Mouse (Mus musculus) heart, adult 11 months (tissue): ENCODE measurements around the gene Selenoi.

ENCODE experiments used
- DNase-seq: peaks from one replicate; pipeline ENCODE4 v3.0.0; 2022

The Selenoi gene

GRCm38 (mm10) chr5:30240552-30240951 is 8.2 kb downstream of the Selenoi start:
- peak; percentile 53 for DNase-seq

GRCm38 (mm10) chr5:30242410-30242809 is 10.0 kb downstream of the Selenoi start:
- DNase-seq: peak; percentile 74

DNA sequence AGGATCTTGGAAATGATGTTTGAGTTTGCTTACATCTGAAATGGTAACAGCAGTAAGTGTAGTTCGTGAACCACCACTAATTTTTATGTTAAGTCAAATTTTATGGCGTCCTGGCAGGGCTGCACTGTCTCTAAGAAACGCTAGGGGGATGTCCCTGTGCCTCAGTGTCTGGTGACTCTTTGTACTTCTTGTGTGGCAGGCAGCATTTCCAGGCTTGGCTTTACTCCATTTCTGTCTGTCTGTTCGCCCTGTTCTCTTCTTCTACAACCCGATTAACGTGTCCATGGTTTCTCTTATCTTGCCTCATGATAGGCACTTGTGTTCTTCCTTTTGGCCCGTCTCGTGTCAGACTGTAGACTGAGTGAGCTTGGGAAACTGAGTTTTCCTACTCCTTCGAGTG is 11.4 kb downstream of the Selenoi start:
- peak; percentile 60 for DNase-seq

DNA sequence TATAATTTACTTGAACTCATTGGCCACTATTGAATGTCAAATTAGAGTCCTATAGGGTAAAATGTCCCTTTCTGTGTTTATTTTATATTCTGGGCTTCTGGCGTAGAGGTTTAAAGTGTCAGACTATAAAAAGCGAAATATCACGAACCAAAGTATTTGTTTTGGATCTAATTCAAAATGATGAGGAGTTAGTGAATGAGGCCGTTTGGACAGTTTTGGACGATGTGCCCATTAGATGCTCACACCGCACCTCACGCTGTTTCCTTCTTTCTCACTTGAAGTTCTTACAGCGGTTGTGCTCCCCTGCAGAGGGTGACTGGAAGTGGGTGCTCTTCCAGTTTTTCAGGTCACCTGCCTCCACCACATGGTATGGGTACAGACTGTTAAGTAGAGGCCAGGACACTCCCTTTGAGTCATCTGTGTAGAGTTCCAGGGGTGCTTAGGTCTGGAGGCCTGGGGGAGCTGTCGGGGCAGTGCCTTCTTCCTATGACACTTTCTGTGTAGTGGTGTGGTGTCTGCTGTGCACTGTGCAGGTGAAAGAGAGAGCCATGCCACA is 13.6 kb downstream of the Selenoi start:
- DNase-seq: peak; percentile 83

- DNase-seq: peak; percentile 70
These were observed 15.3 kb downstream of the Selenoi start for GRCm38 (mm10) chr5:30247666-30248065.

DNA sequence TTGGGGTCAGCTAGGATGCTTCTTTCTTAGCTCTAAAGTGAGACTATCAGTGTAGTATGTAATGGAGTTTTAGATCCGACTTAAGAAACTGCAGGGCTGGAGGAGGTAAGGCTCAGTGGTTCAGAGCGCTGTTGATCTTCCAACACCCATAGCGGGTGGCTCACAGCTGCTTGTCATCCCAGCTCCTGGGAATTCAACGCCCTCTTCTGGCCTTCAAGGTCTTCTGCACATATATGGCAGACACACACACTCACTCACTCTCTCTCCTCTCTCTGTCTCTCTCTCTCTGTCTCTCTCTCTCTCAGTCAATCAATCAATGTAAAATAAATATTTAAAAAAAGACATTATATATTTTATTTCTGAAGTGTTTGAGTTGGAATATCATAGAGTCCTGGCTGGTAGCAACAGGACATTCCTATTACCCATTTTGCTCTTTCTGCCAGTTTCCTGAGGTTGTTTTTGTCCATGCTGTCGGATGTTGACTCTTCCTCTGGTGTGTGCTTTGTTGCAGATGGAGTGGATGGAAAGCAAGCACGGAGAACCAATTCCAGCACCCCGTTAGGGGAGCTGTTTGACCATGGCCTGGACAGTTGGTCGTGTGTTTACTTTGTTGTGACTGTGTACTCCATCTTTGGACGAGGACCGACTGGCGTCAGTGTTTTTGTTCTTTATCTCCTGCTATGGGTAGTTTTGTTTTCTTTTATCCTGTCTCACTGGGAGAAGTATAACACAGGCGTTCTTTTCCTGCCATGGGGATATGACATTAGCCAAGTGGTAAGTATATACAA is 23.4 kb downstream of the Selenoi start:
- DNase-seq: peak; percentile 71

DNA sequence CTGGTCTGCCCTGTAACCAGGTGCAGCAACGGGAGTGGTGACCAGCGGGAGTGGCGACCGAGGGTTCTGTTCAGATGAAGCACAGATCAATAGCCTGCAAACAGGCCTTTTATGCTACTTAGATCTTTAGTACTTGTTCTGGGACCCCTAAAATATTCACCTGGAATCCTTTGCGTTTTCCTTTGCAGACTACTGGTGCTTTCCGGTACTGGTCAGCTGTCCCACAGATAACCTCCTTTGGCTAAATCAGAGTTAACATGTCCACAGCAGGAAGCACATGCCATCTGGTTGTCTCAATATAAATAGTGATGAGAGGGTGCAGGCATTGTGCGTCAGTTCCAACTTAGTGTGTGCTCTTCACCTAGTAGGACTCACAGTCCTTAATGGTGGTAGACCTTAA is 26.4 kb downstream of the Selenoi start:
- DNase-seq: peak; percentile 55

- DNase-seq: peak; percentile 88
These were observed 38.3 kb downstream of the Selenoi start for GRCm38 (mm10) chr5:30270571-30271190.

GRCm38 (mm10) chr5:30271599-30272281 is 39.4 kb downstream of the Selenoi start:
- peak; percentile 94 for DNase-seq

- no peak for DNase-seq
These were observed 44.0 kb downstream of the Selenoi start for GRCm38 (mm10) chr5:30276361-30276760.

GRCm38 (mm10) chr5:30278952-30279351 is 46.6 kb downstream of the Selenoi start:
- no peak for DNase-seq

DNA sequence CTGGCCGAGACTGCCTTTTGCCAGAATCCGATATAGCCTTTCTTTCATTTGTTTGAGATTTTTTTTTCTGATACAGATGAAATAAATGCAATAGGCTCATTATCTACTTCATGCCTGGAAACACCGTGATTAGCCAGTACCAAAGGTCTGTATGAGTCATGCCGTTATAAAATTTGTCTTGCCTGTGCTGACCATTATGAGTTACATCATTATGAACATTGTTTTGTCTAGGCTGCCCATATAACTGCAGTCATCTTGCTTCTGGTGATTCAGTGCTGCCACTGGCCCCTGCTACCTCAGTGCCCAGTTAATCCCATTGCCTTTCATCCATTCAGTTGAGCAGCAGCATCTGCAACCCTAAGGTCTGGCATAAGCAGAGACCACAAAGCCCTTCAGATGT is 47.1 kb downstream of the Selenoi start:
- DNase-seq: no peak

DNA sequence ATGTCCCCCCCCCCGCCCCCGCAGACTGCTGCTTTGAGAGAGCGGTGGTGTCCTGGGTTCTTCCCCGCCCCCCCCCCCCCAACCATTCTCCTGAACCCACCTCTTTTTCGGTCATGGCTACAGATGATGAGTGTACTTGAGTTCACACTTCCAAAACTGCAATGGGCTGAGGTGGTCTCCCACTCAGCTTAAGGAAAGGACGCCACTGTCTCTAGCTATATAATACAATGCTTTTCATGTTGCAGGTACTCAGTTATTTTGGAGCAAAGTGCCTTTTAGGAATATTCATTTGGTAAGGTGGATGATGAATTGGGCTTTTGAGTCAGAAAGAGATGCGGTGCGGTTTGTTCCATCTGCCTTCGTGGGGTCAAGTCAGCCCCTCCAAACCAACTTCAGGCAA is 48.5 kb downstream of the Selenoi start:
- DNase-seq: no peak

DNA sequence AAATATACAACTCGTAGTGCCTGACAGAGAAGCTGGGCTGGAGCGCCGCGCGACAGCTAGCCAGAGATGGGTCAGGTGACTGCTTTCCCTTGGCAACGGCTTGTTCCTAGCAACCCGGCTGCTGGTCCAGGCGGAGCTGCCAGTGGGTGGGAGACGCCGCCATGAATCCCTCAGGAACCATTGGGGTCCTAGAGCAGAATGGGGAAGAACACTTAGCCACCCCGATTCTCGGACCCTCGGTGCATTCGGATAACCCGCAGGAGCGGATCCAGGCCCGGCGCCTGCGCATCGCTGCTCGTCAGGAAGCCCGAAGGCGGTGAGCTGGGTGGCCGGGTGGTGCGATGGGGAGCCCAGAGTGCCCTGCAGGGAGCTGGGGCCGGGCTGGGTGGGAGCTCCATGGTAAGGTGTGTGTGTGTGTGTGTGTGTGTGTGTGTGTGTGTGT is 48.9 kb downstream of the Selenoi start, which contains the start of gene Drc1:
Gene Drc1, plus strand, starts transcription at position 98 of the 442 bp plus-strand sequence.
- DNase-seq: peak; percentile 89

- DNase-seq: no peak
These were observed 53.8 kb downstream of the Selenoi start for GRCm38 (mm10) chr5:30285944-30286799.

DNA sequence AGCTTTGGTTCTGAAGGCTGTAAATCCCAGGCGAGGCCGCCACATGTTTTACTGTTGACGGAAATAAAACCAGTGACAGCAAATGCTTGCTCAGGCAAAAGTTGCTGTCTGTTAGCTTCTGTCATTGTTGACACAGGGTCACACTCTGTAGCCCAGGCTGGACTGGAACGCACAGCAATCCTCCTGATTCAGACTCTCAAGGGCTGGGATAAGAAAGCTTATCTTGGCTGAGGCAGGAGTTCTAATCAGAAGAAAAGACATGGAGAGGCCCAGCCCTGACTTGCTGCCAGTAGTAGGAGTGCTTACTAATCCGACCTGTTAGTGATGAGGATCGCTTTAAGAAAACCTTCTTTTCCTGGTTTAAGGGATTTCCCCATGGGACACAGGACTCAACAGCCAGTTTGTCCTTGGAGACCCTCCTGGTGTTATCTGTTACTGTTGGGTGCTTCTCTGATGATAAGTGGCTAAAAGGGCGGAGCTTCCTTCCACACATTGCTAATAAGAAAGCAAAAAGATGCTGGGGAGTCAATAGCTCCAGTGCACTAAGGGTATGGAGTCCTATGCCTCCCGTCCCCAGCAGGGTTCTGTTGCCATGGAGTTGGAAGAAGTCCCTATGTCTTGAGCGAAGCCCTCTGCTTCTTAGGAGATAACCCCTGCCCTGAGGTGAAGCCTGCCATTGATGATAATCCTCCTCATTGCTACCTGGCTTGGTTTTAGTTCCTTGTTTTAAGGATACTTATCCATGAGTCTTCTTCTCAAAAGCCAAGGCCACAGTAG is 54.9 kb downstream of the Selenoi start:
- no peak for DNase-seq
